Comparison of ENCODE assay signal across 8 mouse cellular contexts in genomic region chr17:48437421-48437911, GRCm38 (mm10). TPM values are rescaled to one million over a fixed set of nuclear protein-coding genes. Genes with fewer than 3 reads are reported as not detected.
DNase-seq lines count a peak whose midpoint lies in the region; ATAC-seq lines count a peak whose summit lies in the region.

No protein-coding gene starts in this region.

- no peak overlapping the region for H3K9ac ChIP-seq in midbrain, embryonic 11.5 days (ENCODE audit: low read length)
- H3K9ac ChIP-seq in midbrain, embryonic 14.5 days (replicated peaks; ENCODE audit: low read length): no peak overlapping the region
- H3K9ac ChIP-seq in heart, embryonic 11.5 days (ENCODE audit: low read depth, low read length): no peak overlapping the region
- H3K9ac ChIP-seq in limb, embryonic 12.5 days (replicated peaks): no peak overlapping the region; the same call in 1 of the 2 replicates

- H3K36me3 ChIP-seq in midbrain, embryonic 11.5 days (ENCODE audit: control insufficient read depth, insufficient read depth, low read length): no peaks in the 10 kb centered on the region
- H3K36me3 ChIP-seq in midbrain, embryonic 14.5 days (ENCODE audit: control insufficient read depth, insufficient read depth, low read length): no peaks in the 10 kb centered on the region
- H3K36me3 ChIP-seq in heart, embryonic 11.5 days (ENCODE audit: control insufficient read depth, insufficient read depth, low read length): no peaks in the 10 kb centered on the region
- H3K36me3 ChIP-seq in limb, embryonic 12.5 days: no peaks in the 10 kb centered on the region

- no peak overlapping the region for H3K4me2 ChIP-seq in midbrain, embryonic 11.5 days
- H3K4me2 ChIP-seq in midbrain, embryonic 14.5 days (ENCODE audit: low read length): no peak overlapping the region
- peak overlapping the region; percentile 17; the same call in 1 of the 2 replicates for H3K4me2 ChIP-seq in heart, embryonic 11.5 days
- 0 out of 2 replicates have a peak overlapping the region, but pooled peaks have one; percentile 19 for H3K4me2 ChIP-seq in limb, embryonic 12.5 days

- WGBS in midbrain, embryonic 11.5 days: 31% methylated on average over 7 of the region's 7 CpGs
- 39% methylated on average over 7 of the region's 7 CpGs for WGBS in midbrain, embryonic 14.5 days
- 21% methylated on average over 7 of the region's 7 CpGs for WGBS in heart, embryonic 11.5 days (ENCODE audit: insufficient replicate concordance)
- WGBS in limb, embryonic 12.5 days: 29% methylated on average over 7 of the region's 7 CpGs

- H3K27me3 ChIP-seq in midbrain, embryonic 11.5 days (ENCODE audit: control insufficient read depth, insufficient read depth, low read length): no peaks in the 10 kb centered on the region
- no peaks in the 10 kb centered on the region for H3K27me3 ChIP-seq in midbrain, embryonic 14.5 days (ENCODE audit: control insufficient read depth, insufficient read depth, low read length)
- no peaks in the 10 kb centered on the region for H3K27me3 ChIP-seq in heart, embryonic 11.5 days (ENCODE audit: control insufficient read depth, insufficient read depth, low read length)
- no peaks in the 10 kb centered on the region for H3K27me3 ChIP-seq in limb, embryonic 12.5 days

- H3K9me3 ChIP-seq in midbrain, embryonic 11.5 days (ENCODE audit: control insufficient read depth, low read length): no peaks in the 10 kb centered on the region
- no peaks in the 10 kb centered on the region for H3K9me3 ChIP-seq in midbrain, embryonic 14.5 days (ENCODE audit: control insufficient read depth, low read length)
- H3K9me3 ChIP-seq in heart, embryonic 11.5 days (replicated peaks; ENCODE audit: control insufficient read depth, low read length): no peaks in the 10 kb centered on the region
- no peaks in the 10 kb centered on the region for H3K9me3 ChIP-seq in limb, embryonic 12.5 days

- DNase-seq in midbrain, embryonic 11.5 days (ENCODE audit: low spot score, missing footprints): peak; percentile 85
- DNase-seq in midbrain, embryonic 14.5 days: no peak
- no peak for DNase-seq in ovary, postnatal 14 days (ENCODE audit: low spot score)
- DNase-seq in left cerebral cortex, adult 18-20 months (ENCODE audit: low spot score in 2 of 2): no peak
- DNase-seq in left cerebral cortex, adult 11 months (ENCODE audit: low spot score): no peak

- ATAC-seq in midbrain, embryonic 11.5 days (ENCODE audit: low FRiP score): peak; percentile 52; the same call in 1 of the 2 replicates
- no peak for ATAC-seq in midbrain, embryonic 14.5 days (ENCODE audit: low FRiP score, low TSS enrichment)
- ATAC-seq in heart, embryonic 11.5 days (replicated peaks; ENCODE audit: insufficient number of reproducible peaks, low FRiP score, low TSS enrichment): 0 out of 2 replicates have a peak, but pooled peaks have one; percentile 26
- peak; percentile 73 for ATAC-seq in limb, embryonic 12.5 days (ENCODE audit: insufficient number of reproducible peaks, insufficient read depth, low FRiP score, low TSS enrichment, low read depth)
- ATAC-seq in monocyte, adult 5-6 weeks (replicated peaks; ENCODE audit: insufficient number of reproducible peaks, low FRiP score, low TSS enrichment, poor library complexity, severe bottlenecking): no peak

- 0 out of 2 replicates have a peak overlapping the region, but pooled peaks have one; percentile 0 for H3K27ac ChIP-seq in midbrain, embryonic 11.5 days (ENCODE audit: low read depth, low read length)
- no peak overlapping the region for H3K27ac ChIP-seq in midbrain, embryonic 14.5 days (replicated peaks; ENCODE audit: low read depth, low read length)
- H3K27ac ChIP-seq in heart, embryonic 11.5 days (ENCODE audit: low read depth, low read length): peak overlapping the region; percentile 96
- H3K27ac ChIP-seq in limb, embryonic 12.5 days: peak overlapping the region; percentile 92

- H3K4me1 ChIP-seq in midbrain, embryonic 11.5 days (ENCODE audit: control insufficient read depth, insufficient read depth, low read length): peaks cover under 1% of the 10 kb centered on the region; the same call in 1 of the 2 replicates
- 0 out of 2 replicates have a peak, but pooled peaks cover 2% of the 10 kb centered on the region for H3K4me1 ChIP-seq in midbrain, embryonic 14.5 days (ENCODE audit: control insufficient read depth, insufficient read depth, low read length)
- H3K4me1 ChIP-seq in heart, embryonic 11.5 days (ENCODE audit: control insufficient read depth, insufficient read depth, low read length): peaks cover 30% of the 10 kb centered on the region
- H3K4me1 ChIP-seq in limb, embryonic 12.5 days (replicated peaks): peaks cover 35% of the 10 kb centered on the region

- no peak overlapping the region for H3K4me3 ChIP-seq in midbrain, embryonic 11.5 days (ENCODE audit: low read depth, low read length)
- no peak overlapping the region for H3K4me3 ChIP-seq in midbrain, embryonic 14.5 days (replicated peaks; ENCODE audit: low read depth, low read length)
- H3K4me3 ChIP-seq in heart, embryonic 11.5 days (ENCODE audit: low read depth, low read length): no peak overlapping the region
- no peak overlapping the region for H3K4me3 ChIP-seq in limb, embryonic 12.5 days (replicated peaks)

RNA-seq across cellular contexts. Expression of gene Apobec2, which starts 4.7 kb away (rescaled TPM):
- polyA plus RNA-seq in midbrain, embryonic 11.5 days (2014; fragmentation: Nextera tagmentation; extraction: Ambion mirVana): 1.0 and 1.3 TPM in 2 replicates
- 0.26 and 0.29 TPM in 2 replicates for polyA plus RNA-seq in midbrain, embryonic 14.5 days (2014; fragmentation: Nextera tagmentation; extraction: Ambion mirVana)
- 213 and 216 TPM in 2 replicates for polyA plus RNA-seq in heart, embryonic 11.5 days (2014; fragmentation: Nextera tagmentation; extraction: Ambion mirVana)
- polyA plus RNA-seq in limb, embryonic 12.5 days (2016; fragmentation: Nextera tagmentation; extraction: Ambion mirVana): 8.1 and 8.2 TPM in 2 replicates
- total RNA-seq in monocyte, adult 5-6 weeks (2017): 0.39 TPM in 1 of 3 replicates, not detected in the others
- total RNA-seq in left cerebral cortex, adult 18-20 months (2021): not detected

RNA-seq across cellular contexts. Expression of gene Tspo2, which starts 13.9 kb away (rescaled TPM):
- 0.36 and 0.61 TPM in 2 replicates for polyA plus RNA-seq in midbrain, embryonic 11.5 days (2014; fragmentation: Nextera tagmentation; extraction: Ambion mirVana)
- 2.5 and 4.6 TPM in 2 replicates for polyA plus RNA-seq in midbrain, embryonic 14.5 days (2014; fragmentation: Nextera tagmentation; extraction: Ambion mirVana)
- polyA plus RNA-seq in heart, embryonic 11.5 days (2014; fragmentation: Nextera tagmentation; extraction: Ambion mirVana): 2.1 TPM in 2 replicates
- polyA plus RNA-seq in limb, embryonic 12.5 days (2016; fragmentation: Nextera tagmentation; extraction: Ambion mirVana): 2.1 and 3.0 TPM in 2 replicates
- total RNA-seq in monocyte, adult 5-6 weeks (2017): 5.9 TPM in 1 of 3 replicates, not detected in the others
- not detected for total RNA-seq in left cerebral cortex, adult 18-20 months (2021)

RNA-seq across cellular contexts. Expression of gene Unc5cl, which starts 17.2 kb away (rescaled TPM):
- polyA plus RNA-seq in midbrain, embryonic 11.5 days (2014; fragmentation: Nextera tagmentation; extraction: Ambion mirVana): 0.22 TPM in 1 of 2 replicates, not detected in the other
- polyA plus RNA-seq in midbrain, embryonic 14.5 days (2014; fragmentation: Nextera tagmentation; extraction: Ambion mirVana): 0.22 and 0.53 TPM in 2 replicates
- 0.17 and 0.23 TPM in 2 replicates for polyA plus RNA-seq in heart, embryonic 11.5 days (2014; fragmentation: Nextera tagmentation; extraction: Ambion mirVana)
- 0.12 and 0.28 TPM in 2 replicates for polyA plus RNA-seq in limb, embryonic 12.5 days (2016; fragmentation: Nextera tagmentation; extraction: Ambion mirVana)
- 0.95 to 2.9 TPM (median 2.3 TPM) in 3 replicates for total RNA-seq in monocyte, adult 5-6 weeks (2017)
- total RNA-seq in left cerebral cortex, adult 18-20 months (2021): under 1 TPM; 0.26 to 0.42 TPM

RNA-seq across cellular contexts. Expression of gene Oard1, which starts 27.7 kb away (rescaled TPM):
- 95.9 and 101 TPM in 2 replicates for polyA plus RNA-seq in midbrain, embryonic 11.5 days (2014; fragmentation: Nextera tagmentation; extraction: Ambion mirVana)
- 41.9 and 49.2 TPM in 2 replicates for polyA plus RNA-seq in midbrain, embryonic 14.5 days (2014; fragmentation: Nextera tagmentation; extraction: Ambion mirVana)
- 47.4 and 48.0 TPM in 2 replicates for polyA plus RNA-seq in heart, embryonic 11.5 days (2014; fragmentation: Nextera tagmentation; extraction: Ambion mirVana)
- polyA plus RNA-seq in limb, embryonic 12.5 days (2016; fragmentation: Nextera tagmentation; extraction: Ambion mirVana): 59.5 and 61.4 TPM in 2 replicates
- total RNA-seq in monocyte, adult 5-6 weeks (2017): 106 to 120 TPM (median 118 TPM) in 3 replicates
- total RNA-seq in left cerebral cortex, adult 18-20 months (2021): 10 to 100 TPM; 11.9 to 14.6 TPM

RNA-seq across cellular contexts. Expression of gene Nfya, which starts 27.8 kb away (rescaled TPM):
- 18.4 and 19.4 TPM in 2 replicates for polyA plus RNA-seq in midbrain, embryonic 11.5 days (2014; fragmentation: Nextera tagmentation; extraction: Ambion mirVana)
- polyA plus RNA-seq in midbrain, embryonic 14.5 days (2014; fragmentation: Nextera tagmentation; extraction: Ambion mirVana): 14.2 and 16.5 TPM in 2 replicates
- polyA plus RNA-seq in heart, embryonic 11.5 days (2014; fragmentation: Nextera tagmentation; extraction: Ambion mirVana): 16.9 and 19.6 TPM in 2 replicates
- polyA plus RNA-seq in limb, embryonic 12.5 days (2016; fragmentation: Nextera tagmentation; extraction: Ambion mirVana): 19.7 and 21.3 TPM in 2 replicates
- 23.0 to 41.0 TPM (median 25.3 TPM) in 3 replicates for total RNA-seq in monocyte, adult 5-6 weeks (2017)
- 10 to 100 TPM; 25.2 to 28.7 TPM for total RNA-seq in left cerebral cortex, adult 18-20 months (2021)

Comparison
In these comparisons a context has a peak if more than half of its experiments do, and no peak if none do; other contexts are left out.
1. ATAC-seq: peak in midbrain, embryonic 11.5 days (single experiment), heart, embryonic 11.5 days (single experiment) and limb, embryonic 12.5 days (single experiment); none in midbrain, embryonic 14.5 days (single experiment) and monocyte, adult 5-6 weeks (single experiment).
2. H3K4me2 ChIP-seq: peak in heart, embryonic 11.5 days (single experiment) and limb, embryonic 12.5 days (single experiment); none in midbrain, embryonic 11.5 days (single experiment) and midbrain, embryonic 14.5 days (single experiment).
3. RNA of gene Apobec2, which starts 4.7 kb away (polyA plus RNA-seq): 213 to 216 TPM in heart, embryonic 11.5 days; 8.1 to 8.2 TPM in limb, embryonic 12.5 days, 1.0 to 1.3 TPM in midbrain, embryonic 11.5 days and 0.26 to 0.29 TPM in midbrain, embryonic 14.5 days; every median in the first group is over 10 times any median in the second.